Mouse (Mus musculus): ENCODE data around the gene Btbd11. TPM values are rescaled to one million over a fixed set of nuclear protein-coding genes. Genes with fewer than 3 reads are reported as not detected.

Btbd11 gene
- total RNA-seq, 2 experiments from 2014 or later: 0.70 TPM; not detected in 1

Other genes with a start within 250 kb of the Btbd11 start
- 5.5 and 8.6 TPM in 2 replicates for gene Cry1, start 201.8 kb upstream of the Btbd11 start, total RNA-seq (2014; fragmentation: Nextera tagmentation)
- 7.3 and 9.6 TPM in 2 replicates for gene Cry1, start 201.8 kb upstream of the Btbd11 start, total RNA-seq (2017)